Mouse (Mus musculus) bone marrow macrophage, adult 2 months (primary cell): ENCODE measurements around the gene Tas2r135.

Source experiments
- CTCF ChIP-seq: IDR thresholded peaks from 2 replicates; pipeline ENCODE4 v1.5.1; 2012; ENCODE audit warnings: low read depth, mild to moderate bottlenecking, low read length, moderate library complexity
- POLR2A ChIP-seq: IDR thresholded peaks from 2 replicates; pipeline ENCODE4 v1.6.1; 2012; ENCODE audit warnings: mild to moderate bottlenecking, low read depth, low read length, borderline replicate concordance

DNA sequence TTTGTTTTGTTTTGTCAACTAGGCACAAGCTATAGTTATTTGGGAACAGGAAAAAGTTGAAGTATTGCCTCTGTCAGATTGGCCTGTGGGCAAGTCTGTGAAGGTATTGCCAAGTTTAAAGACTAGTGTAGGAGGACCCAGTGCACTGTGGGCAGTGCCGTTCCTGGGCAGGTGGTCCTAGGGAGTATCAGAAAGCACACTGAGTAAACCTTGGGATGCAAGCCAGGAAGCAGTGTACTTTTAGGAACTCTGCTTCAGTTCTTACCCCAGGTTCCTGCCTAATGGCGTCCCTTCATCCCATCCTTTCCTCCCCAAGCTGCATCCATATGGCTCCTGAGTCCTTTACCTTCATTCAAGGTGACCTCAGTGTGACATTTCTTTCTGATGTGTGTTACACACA lies 30.1 kb upstream of the Tas2r135 start:
- TF ChIP-seq CTCF, result no peak
- TF ChIP-seq POLR2A, result no peak
